Mouse (Mus musculus) adrenal gland (tissue): Measurements from ENCODE around the gene Mettl8.

Source experiments
- intact Hi-C: fragments of 180-260 bp; cut with DNase I; formaldehyde crosslinking; loops from one replicate; pipeline ENCODE4 v1.15.1; 2025

Mettl8 gene

DNA sequence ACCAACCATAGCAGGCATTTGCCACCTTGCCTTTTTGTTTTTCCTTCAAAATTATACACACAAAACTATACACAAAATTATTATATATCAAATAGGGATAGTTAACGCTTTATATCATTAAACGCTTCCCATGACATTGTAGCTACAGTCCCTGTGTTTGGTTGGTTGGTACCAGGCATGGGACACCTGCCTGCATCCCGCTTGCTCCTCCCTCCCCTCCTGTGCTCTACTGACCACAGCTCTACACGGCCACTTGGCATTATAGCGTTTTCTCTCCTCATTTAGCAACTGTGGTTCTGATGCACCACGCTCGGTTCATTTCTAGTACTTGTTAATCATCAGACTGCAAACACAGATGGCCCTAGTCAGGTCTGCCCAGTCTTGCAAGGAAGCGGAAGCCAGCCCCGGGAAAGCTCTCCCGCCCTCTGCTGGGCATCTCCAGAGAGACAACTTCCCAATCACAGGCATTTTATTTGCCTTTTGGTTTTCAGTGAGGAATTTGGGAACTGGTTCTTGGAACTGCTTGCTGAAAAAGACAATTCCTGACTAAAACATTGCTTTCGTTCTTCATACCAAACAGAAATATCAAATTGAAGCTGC lies 15.8 kb downstream of the Mettl8 start:
- intact Hi-C loops, result loop anchor here (5.0 to 10.0 kb wide), 2 partner anchors 215 to 332 kb away; partner anchors contain the start of gene Tlk1

DNA sequence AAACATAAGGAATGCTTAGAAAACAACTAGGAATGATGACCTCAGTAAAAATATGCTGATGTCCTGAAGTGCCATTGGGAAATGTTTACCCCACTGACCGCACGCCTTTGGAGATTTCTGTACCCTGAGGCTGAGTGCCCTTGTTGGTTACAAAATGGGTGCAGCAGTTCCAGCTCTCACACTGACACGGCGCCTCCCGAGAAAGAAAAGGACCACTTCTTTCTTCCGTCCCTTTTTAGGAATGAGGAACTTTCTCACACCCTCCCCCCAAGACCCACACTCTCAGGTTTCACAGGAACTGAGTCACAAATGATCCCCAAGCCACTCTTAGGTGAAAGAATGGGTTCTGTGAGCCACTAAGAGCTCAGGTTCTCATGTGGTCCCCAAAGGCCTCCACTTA lies 17.9 kb downstream of the Mettl8 start:
- intact Hi-C loops, result loop anchor here (5.0 to 10.0 kb wide), 2 partner anchors 213 to 330 kb away; partner anchors contain the start of gene Tlk1

DNA sequence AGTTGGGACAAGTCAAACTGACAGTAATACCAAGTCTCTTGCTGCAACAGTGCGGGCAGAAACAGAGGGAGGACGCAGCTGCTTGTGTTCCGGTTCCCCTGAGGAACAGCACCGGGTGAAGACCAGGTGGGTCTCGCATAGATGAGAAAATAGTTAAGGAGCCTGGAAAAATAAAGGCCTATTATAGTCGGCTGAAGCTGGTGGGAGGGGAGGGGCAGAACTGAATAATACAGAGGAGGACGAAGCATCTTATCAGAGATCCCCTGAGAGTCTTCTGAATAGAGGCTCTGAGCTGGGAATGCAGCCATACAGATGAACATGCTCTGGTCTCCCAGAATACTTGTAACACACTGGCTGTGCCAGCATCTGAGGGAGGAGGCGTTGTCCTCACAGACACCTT lies 21.4 kb downstream of the Mettl8 start:
- intact Hi-C loops, result loop anchor here (5.0 to 10.0 kb wide), 2 partner anchors 209 to 257 kb away; partner anchors contain the start of gene Tlk1

DNA sequence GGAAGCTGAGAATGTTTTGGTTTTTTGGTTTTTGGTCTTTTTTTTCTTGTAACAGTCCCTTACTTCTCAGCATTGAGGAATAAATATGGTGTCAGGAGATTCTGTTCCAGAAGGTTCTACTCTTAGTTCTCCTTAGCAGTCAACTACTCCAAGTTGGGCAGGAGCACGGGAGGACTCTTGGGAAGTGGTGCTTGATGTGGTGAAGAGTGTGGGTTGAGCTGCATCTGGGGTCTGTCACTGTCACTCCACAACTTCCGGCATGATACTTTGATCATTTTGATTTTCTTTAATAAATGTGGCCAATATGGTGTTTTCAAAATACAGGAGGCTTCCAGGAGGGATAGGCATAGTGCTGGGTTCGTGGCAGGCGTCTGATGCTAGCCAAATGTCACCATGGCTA lies 22.4 kb downstream of the Mettl8 start:
- intact Hi-C loops, result loop anchor here (5.0 to 10.0 kb wide), 2 partner anchors 208 to 256 kb away; partner anchors contain the start of gene Tlk1

DNA sequence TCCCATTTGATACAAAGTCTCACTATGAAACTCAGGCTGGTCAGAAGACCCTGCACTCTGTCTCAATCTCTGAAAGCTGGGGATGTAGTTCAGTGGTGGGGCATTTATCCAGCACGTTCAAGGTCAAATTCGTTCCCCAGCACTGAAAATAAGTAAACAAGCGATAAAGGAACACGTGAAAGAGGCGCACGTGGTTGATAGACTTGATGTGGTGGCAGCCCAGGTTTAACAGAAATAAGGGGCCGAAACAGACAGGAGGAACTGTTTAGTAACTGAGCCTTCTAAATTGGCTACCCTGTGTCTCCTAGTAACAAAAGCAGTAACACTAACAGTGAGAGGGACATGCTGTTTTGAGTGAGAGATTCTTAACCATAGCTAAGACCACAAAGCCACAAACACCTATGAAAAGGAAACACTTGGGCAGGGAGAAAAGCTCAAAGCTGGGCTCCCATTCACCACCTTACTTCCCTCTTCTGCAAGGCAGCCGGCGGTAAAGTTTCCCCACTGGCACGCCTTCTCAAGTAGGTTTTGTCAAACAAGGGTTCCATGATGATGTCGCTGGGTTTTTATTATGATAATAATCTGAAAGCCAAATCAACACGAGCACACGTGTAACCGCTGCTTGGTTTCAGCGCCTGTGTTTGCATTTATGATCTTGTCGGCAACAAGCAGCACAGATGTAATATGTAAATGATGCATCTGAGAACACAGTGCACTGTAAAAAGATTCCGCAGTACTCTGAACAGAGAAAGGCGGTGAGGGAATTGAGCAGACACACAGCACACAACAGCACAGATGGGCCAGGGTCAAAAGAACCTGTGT lies 23.2 kb downstream of the Mettl8 start:
- intact Hi-C loops, result loop anchor here (5.0 to 10.0 kb wide), 2 partner anchors 207 to 255 kb away; partner anchors contain the start of gene Tlk1

DNA sequence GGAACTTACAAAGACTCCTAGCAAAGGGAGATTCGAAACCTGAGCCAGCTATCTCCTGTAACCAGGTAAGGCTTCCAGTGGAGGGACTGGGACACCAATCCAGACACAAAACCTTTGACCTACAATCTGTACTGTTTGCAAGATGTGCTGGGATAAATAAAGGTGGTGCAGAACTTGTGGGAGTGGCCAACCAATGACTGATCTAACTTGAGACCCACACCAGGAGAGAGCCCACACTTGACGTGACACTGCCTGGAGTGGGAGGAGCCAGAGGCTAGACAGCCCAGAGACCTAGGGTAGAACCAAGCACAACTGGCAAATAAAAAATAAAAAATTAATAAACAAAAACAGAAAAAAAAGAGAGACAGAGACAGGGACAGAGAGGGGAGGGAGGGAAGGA lies 24.7 kb downstream of the Mettl8 start:
- intact Hi-C loops, result loop anchor here (5.0 to 10.0 kb wide), 2 partner anchors 206 to 253 kb away; partner anchors contain the start of gene Tlk1

DNA sequence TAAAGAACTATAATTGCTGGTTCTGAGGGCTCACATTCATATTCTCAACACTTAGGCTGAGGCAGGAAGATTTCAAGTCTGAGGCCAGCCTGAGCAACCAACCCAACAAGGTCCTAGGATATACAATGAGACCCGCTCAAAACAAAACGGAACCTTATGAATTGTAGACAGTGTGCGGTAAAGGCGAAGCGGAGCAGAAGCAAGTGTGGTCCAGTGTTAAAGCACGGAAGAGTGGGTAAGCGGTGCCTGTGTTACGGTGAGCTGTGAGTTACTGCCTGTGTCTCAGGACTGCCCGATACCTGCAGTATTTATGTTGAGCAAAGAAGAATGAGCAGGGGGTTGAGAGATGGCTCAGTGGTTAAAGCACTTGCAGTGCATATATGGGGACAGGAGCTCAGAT lies 27.8 kb downstream of the Mettl8 start:
- intact Hi-C loops, result no loop called here

DNA sequence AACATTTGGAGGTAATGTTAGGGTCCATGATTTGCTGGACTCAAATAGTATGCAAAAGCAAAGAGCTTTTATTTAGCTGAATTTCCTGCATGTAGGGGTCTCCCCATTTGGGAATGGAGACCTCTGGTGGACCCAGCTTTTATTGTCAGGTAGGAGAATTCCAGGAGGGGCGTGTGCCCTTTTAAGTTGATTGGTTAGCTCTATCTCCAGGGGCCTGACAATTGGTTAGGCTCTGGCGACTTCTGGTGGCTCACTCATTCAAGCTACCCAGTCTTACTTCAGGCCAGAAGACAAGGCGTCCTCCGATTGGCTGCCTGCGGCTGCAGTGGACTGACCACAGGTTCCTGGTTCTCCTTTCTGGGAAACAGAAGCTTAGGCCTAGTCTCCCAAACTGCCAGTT lies 28.6 kb downstream of the Mettl8 start:
- intact Hi-C loops, result no loop called here

DNA sequence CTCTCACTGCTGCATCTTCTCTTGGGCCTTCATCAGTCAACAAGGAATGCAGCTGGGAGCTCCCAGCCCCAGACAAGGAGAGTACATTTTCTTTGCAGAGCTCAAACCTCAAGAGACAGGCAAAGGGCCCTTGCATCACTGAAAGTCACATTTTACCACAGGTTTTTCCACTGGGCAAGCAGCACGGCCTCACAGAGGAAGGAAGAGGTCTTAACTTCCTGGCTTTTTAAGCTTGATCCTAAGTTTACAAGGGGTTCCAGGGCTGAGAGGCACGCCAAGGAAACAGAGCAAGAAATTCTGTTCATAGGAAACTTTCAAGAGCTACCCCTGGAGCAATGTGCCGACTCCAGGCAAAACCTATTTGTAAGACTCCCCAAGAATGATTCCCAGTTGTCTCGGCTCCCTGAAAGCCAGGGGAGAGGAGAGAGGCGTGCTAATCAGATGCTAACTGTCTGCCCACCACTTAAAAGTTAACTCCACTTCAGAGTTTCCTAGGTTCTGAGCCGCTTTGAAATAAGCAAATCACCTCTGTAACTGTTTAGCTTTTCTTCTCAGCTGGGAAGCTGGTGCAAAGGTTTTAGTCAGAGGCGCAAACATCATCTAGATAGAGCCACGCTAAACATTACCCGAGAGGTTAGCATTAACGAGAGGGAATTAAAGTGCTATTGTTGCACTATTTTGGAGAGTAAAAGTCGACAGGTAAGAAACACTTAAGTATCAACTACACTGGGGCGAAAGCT lies 29.6 kb downstream of the Mettl8 start:
- intact Hi-C loops, result no loop called here

DNA sequence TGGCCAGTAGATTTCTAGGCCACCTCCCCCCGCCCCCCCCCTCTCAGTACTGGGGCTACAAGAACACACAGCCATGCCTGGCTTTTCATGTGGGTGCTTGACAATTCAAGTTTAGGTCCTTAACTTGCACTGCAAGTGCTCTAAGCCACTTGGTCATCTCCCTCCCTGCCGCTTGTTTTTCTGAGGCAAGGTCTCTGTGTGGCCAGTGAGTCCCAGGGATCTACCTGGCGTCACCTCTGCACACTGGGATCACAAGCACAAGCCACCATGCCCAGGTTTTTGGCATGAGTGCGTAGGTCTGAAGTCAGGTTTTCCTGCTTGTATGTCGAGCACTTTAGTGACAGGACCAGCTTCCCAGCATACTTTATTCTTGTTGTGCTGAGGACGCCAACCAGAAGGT lies 31.4 kb downstream of the Mettl8 start:
- intact Hi-C loops, result no loop called here

DNA sequence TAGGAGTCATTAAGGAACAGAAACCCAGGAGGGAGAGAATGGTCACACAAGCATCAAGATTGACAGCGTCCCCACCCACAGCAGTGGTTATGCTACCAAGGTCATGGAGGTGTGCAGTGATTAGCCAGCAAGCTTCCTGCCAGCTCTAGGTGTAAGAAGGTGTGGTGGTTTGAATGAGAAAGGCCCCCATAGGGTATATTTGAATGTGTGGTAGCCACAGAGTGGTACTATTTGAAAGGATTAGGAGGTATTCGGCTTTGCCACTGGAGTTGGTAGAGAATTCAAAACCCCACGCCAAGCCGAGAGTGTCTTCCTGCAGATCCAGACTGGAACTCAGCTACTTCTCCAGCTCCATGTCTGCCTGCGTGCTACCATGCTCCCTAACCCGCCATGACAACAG lies 32.4 kb downstream of the Mettl8 start:
- intact Hi-C loops, result no loop called here

DNA sequence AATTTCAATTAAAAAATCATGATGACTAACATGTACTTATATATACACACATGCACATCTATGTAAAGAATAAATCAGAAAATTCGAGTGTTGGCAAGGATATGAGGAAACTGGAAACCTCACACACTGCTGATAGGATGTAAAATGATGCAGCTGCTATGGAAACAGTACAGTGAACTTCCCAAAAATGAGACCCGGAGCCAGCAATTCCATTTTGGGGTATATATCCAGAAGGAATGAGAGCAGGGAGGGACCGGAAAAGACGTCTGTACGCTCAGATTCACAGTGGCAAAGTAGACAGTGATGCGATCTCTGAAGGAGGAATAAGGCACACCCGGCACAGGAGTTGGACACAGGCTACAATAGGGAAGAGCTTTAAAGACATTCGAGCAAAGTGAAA lies 34.7 kb downstream of the Mettl8 start:
- intact Hi-C loops, result no loop called here

DNA sequence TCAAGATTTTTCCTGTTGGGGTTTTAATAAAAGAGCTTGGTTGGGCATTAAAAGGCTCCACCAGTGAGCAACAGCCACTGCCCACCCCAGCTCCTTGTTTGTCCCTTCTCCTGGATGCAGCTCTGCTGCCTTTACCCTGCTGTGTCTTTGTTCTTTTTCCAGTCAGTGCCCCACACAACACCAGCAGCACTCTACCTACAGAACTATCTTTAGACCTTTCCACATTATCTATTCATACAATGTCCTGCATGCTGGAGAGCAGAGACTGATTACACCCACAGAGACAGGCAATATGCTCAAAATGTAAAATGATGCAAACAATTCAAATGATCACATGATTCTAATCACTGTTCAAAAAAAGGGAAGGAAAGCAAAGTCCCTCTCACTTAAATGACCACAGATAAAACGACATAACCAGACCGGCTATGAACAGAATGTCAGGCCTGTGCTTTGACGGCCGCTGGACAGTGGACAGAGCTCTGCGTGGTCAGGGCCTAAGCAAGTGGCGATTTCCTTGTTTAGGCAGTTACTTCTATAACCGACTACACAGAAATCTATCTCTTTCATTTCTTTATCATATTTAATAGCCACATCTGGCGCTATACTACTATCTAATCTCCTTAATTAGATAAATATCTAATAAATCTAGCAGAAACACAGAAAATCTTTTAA lies 35.5 kb downstream of the Mettl8 start:
- intact Hi-C loops, result no loop called here

DNA sequence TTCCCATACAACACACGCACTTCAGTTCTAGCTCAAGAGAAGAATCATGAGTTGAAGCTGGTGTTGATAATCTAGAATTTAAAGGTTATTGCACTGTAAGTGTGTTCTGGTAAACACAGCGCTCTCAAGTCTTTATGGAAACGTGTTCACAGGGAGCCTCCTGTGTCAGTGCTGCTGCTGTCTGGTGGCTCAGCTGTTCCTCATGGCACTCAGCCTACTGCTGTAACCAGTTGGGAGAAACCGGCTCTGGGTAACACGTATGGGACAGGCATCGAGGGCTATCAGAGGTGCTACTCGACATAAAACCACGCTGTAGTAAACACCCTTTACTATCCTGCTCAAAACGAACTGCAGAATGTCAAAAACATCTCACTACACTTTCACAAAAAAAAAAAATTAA lies 36.1 kb downstream of the Mettl8 start:
- intact Hi-C loops, result no loop called here

DNA sequence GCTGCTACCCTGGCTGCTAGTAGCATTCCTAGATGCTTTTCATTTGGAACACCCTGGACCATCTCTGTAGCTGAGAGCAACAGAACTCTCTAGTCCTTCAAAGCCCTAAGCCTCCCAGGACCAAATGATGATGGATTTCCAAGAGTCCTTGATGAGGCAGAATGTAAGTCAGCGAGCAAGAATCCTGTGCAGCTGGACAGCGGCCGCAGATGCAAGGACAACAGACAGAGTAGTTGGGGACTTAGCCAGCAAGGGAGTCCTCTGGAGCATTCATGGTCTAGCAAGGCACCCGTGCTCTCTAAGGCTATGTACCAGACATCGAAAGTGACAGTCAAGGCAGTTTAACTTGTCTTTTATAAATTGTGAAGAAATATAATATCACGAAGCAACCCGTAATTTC lies 41.9 kb downstream of the Mettl8 start:
- intact Hi-C loops, result no loop called here

DNA sequence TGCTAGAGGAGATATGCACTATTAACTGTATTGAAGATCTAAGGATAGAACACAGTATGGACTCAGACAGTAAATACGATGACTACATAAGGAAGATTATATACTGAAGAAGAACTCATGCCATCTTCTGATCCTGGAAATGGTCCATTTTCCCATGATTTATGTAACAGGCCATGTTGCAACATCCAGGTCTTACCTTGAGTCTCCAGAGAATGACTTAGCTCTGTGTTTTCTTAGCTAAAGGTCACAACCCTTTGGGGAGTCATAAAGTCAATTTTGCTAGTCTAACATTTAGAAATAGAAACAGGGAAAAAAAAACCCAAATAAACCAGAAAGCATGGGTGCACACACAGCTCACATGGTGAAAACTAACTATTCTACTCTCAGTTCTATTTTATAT lies 43.6 kb downstream of the Mettl8 start:
- intact Hi-C loops, result no loop called here

DNA sequence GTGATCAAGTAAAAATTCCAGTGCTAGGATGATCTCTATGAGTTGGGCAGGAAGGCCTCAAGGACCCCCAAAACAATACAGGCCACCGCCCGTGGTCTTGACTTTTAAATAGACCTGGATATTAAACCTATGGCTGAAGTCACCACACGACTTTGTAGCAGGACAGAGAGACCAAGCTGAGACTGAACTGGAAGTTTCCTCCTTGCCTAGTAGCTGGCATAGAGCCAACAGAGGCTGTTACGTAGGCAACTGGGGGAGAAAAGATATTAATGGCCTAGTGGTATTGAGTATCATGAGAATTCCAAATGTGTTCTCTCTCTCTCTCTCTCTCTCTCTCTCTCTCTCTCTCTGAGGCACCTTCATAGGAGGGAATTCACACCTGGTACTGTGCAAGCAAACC lies 51.0 kb downstream of the Mettl8 start:
- intact Hi-C loops, result no loop called here

DNA sequence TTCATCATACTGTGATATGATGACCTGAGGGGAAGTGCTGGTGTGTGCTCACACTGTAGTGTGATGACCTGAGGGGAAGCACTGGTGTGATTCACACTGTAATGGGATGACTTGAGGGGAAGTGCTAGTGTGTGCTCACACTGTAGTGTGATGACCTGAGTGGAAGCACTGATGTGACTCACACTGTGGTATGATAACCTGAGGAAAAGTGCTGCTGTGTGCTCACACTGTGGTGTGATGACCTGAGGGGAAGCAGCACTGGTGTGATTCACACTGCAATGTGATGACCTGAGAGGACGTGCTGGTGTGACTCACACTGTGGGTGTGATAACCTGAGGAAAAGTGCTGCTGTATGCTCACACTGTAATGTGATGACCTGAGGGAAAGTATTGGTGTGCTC lies 52.9 kb downstream of the Mettl8 start:
- intact Hi-C loops, result no loop called here

DNA sequence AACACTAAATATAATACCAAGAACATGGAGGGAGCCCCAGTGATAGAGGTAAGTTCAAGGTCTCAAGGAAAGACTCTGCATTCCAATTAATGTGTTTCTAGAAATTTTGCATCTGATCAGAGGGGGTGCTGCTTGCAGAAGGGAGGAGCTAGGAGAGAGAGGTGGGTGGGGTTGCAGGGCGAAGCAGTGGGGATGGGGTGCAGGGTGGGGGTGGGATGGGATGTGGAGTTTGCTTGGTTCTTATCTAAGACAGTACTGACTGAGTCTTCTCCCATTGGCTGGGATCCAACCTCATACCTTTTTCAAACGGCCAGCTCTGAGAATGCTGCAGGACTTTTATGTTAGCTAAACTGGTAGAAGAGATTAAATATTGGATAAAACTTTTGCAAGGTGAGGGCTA lies 56.6 kb downstream of the Mettl8 start:
- intact Hi-C loops, result no loop called here

DNA sequence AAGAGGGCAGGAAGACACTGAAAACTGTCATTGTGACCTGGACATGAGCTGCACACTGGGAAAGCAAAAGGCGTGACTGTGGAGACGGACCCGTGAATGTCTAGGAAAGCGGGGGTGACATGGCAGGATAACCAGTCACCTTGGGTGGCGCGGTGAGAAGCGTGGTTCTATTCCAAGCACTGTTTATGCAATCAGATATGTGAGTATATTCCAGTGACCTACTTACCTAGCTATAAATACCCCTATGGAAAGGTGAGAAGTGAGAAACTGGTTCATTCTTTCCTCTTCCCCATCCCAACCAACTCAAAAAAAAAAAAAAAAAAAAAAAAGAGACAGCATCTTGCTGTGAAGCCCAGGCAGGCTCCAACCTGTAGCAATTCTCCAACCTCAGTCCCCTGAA lies 58.9 kb downstream of the Mettl8 start:
- intact Hi-C loops, result no loop called here

DNA sequence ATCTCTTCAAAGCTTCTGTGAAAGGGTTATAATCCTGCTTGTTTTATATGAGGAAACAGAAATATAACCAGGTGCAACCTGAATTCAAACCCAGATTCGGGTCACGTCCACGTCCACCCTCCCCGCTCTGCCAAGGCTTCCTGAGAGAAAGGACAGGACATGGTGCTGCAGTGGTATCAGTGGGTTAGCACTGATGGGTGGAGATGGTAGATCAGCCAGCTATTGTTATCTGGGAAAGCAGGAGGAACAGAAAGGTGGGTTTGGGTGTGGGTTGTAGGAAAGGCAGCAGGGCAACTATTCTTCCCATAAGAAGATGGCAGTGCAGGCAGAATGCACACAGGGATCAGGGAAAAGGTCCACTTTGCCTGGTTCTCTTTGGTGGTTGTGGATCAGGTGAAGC lies 59.5 kb downstream of the Mettl8 start:
- intact Hi-C loops, result no loop called here
